9 mouse cellular contexts compared by ENCODE assay signal in genomic region chr5:121398965-121399462, GRCm38 (mm10). TPM values are rescaled to one million over a fixed set of nuclear protein-coding genes. Genes with fewer than 3 reads are reported as not detected.
DNase-seq lines count a peak whose midpoint lies in the region; ATAC-seq and TF ChIP-seq lines count a peak whose summit lies in the region.
"Had no signal": no experiment of that assay in that cellular context is flagged by ENCODE, and none has a peak within 500 bp of the region (broad histone marks: within the 10 kb centered on the region; RNA-seq: fewer than 3 reads in every experiment).

No protein-coding gene starts in this region.

- H3K9me3 ChIP-seq in kidney, postnatal 0 days (replicated peaks; ENCODE audit: low read length), result no peaks in the 10 kb centered on the region
- no peaks in the 10 kb centered on the region for H3K9me3 ChIP-seq in embryonic facial prominence, embryonic 12.5 days
- no peaks in the 10 kb centered on the region for H3K9me3 ChIP-seq in intestine, postnatal 0 days (ENCODE audit: control insufficient read depth)
- no peaks in the 10 kb centered on the region for H3K9me3 ChIP-seq in neural tube, embryonic 14.5 days (ENCODE audit: control insufficient read depth, low read length)

- peak overlapping the region; percentile 77 for H3K4me3 ChIP-seq in kidney, postnatal 0 days (replicated peaks; ENCODE audit: low read depth, low read length)
- peak overlapping the region; percentile 67 for H3K4me3 ChIP-seq in embryonic facial prominence, embryonic 12.5 days
- H3K4me3 ChIP-seq in intestine, postnatal 0 days (ENCODE audit: low read depth, low read length), result peak overlapping the region; percentile 88
- peak overlapping the region; percentile 96 for H3K4me3 ChIP-seq in neural tube, embryonic 14.5 days (ENCODE audit: low read depth, low read length)

- WGBS in kidney, postnatal 0 days, result 44% methylated on average over 9 of the region's 9 CpGs
- WGBS in embryonic facial prominence, embryonic 12.5 days, result 56% methylated on average over 9 of the region's 9 CpGs
- 39% methylated on average over 9 of the region's 9 CpGs for WGBS in intestine, postnatal 0 days
- 64% methylated on average over 9 of the region's 9 CpGs for WGBS in neural tube, embryonic 14.5 days

- H3K36me3 ChIP-seq in kidney, postnatal 0 days (ENCODE audit: insufficient read depth, low read length), result no peaks in the 10 kb centered on the region
- peaks cover 13% of the 10 kb centered on the region; the same call in 1 of the 2 replicates for H3K36me3 ChIP-seq in embryonic facial prominence, embryonic 12.5 days
- H3K36me3 ChIP-seq in intestine, postnatal 0 days (ENCODE audit: control insufficient read depth, insufficient read depth), result peaks cover 6% of the 10 kb centered on the region; the same call in 1 of the 2 replicates
- no peaks in the 10 kb centered on the region for H3K36me3 ChIP-seq in neural tube, embryonic 14.5 days (ENCODE audit: control insufficient read depth, insufficient read depth, low read length)

- 0 out of 2 replicates have a peak, but pooled peaks cover 7% of the 10 kb centered on the region for H3K4me1 ChIP-seq in kidney, postnatal 0 days (replicated peaks; ENCODE audit: insufficient read depth, low read length)
- peaks cover 11% of the 10 kb centered on the region for H3K4me1 ChIP-seq in embryonic facial prominence, embryonic 12.5 days
- H3K4me1 ChIP-seq in intestine, postnatal 0 days (replicated peaks; ENCODE audit: control insufficient read depth, insufficient read depth, low read length), result peaks cover 3% of the 10 kb centered on the region; the same call in 1 of the 2 replicates
- peaks cover 6% of the 10 kb centered on the region; the same call in 1 of the 2 replicates for H3K4me1 ChIP-seq in neural tube, embryonic 14.5 days (ENCODE audit: control insufficient read depth, insufficient read depth, low read length)

- ATAC-seq in kidney, postnatal 0 days (replicated peaks; ENCODE audit: low FRiP score, low read depth), result no peak
- ATAC-seq in embryonic facial prominence, embryonic 12.5 days (ENCODE audit: insufficient number of reproducible peaks, insufficient read depth, low FRiP score, low TSS enrichment), result no peak
- no peak for ATAC-seq in intestine, postnatal 0 days
- ATAC-seq in neural tube, embryonic 14.5 days (ENCODE audit: low read depth), result no peak

- H3K9ac ChIP-seq in kidney, postnatal 0 days (ENCODE audit: low read depth, low read length), result peak overlapping the region; percentile 89
- H3K9ac ChIP-seq in embryonic facial prominence, embryonic 12.5 days, result peak overlapping the region; percentile 71
- peak overlapping the region; percentile 81 for H3K9ac ChIP-seq in intestine, postnatal 0 days (ENCODE audit: low read depth, low read length)
- H3K9ac ChIP-seq in neural tube, embryonic 14.5 days (replicated peaks; ENCODE audit: low read depth, low read length), result peak overlapping the region; percentile 75

- no peak for TF ChIP-seq CTCF in kidney, postnatal 0 days (IDR thresholded peaks at IDR 0.05; ENCODE audit: low read depth)
- TF ChIP-seq CTCF in intestine, postnatal 0 days (IDR thresholded peaks at IDR 0.05; ENCODE audit: low read depth), result no peak

- H3K27me3 ChIP-seq in kidney, postnatal 0 days (ENCODE audit: insufficient read depth, low read length), result no peaks in the 10 kb centered on the region
- H3K27me3 ChIP-seq in embryonic facial prominence, embryonic 12.5 days, result no peaks in the 10 kb centered on the region
- H3K27me3 ChIP-seq in intestine, postnatal 0 days (replicated peaks; ENCODE audit: control insufficient read depth, insufficient read depth, low read length), result no peaks in the 10 kb centered on the region
- no peaks in the 10 kb centered on the region for H3K27me3 ChIP-seq in neural tube, embryonic 14.5 days (ENCODE audit: control insufficient read depth, insufficient read depth, low read length)

- H3K27ac ChIP-seq in kidney, postnatal 0 days, result no peak overlapping the region
- no peak overlapping the region for H3K27ac ChIP-seq in embryonic facial prominence, embryonic 12.5 days
- peak overlapping the region; percentile 4; the same call in 1 of the 2 replicates for H3K27ac ChIP-seq in intestine, postnatal 0 days (ENCODE audit: low read depth, low read length)
- H3K27ac ChIP-seq in neural tube, embryonic 14.5 days (ENCODE audit: low read depth, low read length), result no peak overlapping the region

- no peak for DNase-seq in kidney, postnatal 0 days (ENCODE audit: low spot score)
- DNase-seq in kidney, adult 18-20 months, result no peak
- no peak for DNase-seq in thymus, postnatal 14 days
- no peak for DNase-seq in spleen, postnatal 36 days (ENCODE audit: low spot score in 2 of 2)
- no peak for DNase-seq in cerebellum, postnatal 25 days
- DNase-seq: kidney, postnatal 10 days had no signal

- H3K4me2 ChIP-seq in kidney, postnatal 0 days (ENCODE audit: low read length), result peak overlapping the region; percentile 99
- H3K4me2 ChIP-seq in embryonic facial prominence, embryonic 12.5 days (replicated peaks), result peak overlapping the region; percentile 95
- H3K4me2 ChIP-seq in intestine, postnatal 0 days (replicated peaks; ENCODE audit: low read depth), result peak overlapping the region; percentile 93
- H3K4me2 ChIP-seq in neural tube, embryonic 14.5 days (ENCODE audit: low read depth, low read length), result peak overlapping the region; percentile 70

RNA-seq across cellular contexts. Expression of gene Naa25, which starts 1.3 kb away (rescaled TPM):
- polyA plus RNA-seq in kidney, postnatal 0 days (2015; fragmentation: Nextera tagmentation; extraction: Ambion mirVana), result 24.4 and 29.6 TPM in 2 replicates
- polyA plus RNA-seq in embryonic facial prominence, embryonic 12.5 days (2016; fragmentation: Nextera tagmentation; extraction: Ambion mirVana), result 40.7 and 41.8 TPM in 2 replicates
- polyA plus RNA-seq in intestine, postnatal 0 days (2015; fragmentation: Nextera tagmentation; extraction: Ambion mirVana), result 14.2 and 15.0 TPM in 2 replicates
- polyA plus RNA-seq in neural tube, embryonic 14.5 days (2014; fragmentation: Nextera tagmentation; extraction: Ambion mirVana), result 62.0 and 64.4 TPM in 2 replicates

RNA-seq across cellular contexts. Expression of gene Trafd1, which starts 13.6 kb away (rescaled TPM):
- 47.3 and 54.6 TPM in 2 replicates for polyA plus RNA-seq in kidney, postnatal 0 days (2015; fragmentation: Nextera tagmentation; extraction: Ambion mirVana)
- polyA plus RNA-seq in embryonic facial prominence, embryonic 12.5 days (2016; fragmentation: Nextera tagmentation; extraction: Ambion mirVana), result 81.0 and 87.6 TPM in 2 replicates
- 99.1 and 100 TPM in 2 replicates for polyA plus RNA-seq in intestine, postnatal 0 days (2015; fragmentation: Nextera tagmentation; extraction: Ambion mirVana)
- polyA plus RNA-seq in neural tube, embryonic 14.5 days (2014; fragmentation: Nextera tagmentation; extraction: Ambion mirVana), result 117 and 121 TPM in 2 replicates

RNA-seq across cellular contexts. Expression of gene Tmem116, which starts 52.7 kb away (rescaled TPM):
- 32.7 and 36.8 TPM in 2 replicates for polyA plus RNA-seq in kidney, postnatal 0 days (2015; fragmentation: Nextera tagmentation; extraction: Ambion mirVana)
- 1.3 and 1.4 TPM in 2 replicates for polyA plus RNA-seq in embryonic facial prominence, embryonic 12.5 days (2016; fragmentation: Nextera tagmentation; extraction: Ambion mirVana)
- 6.8 and 7.2 TPM in 2 replicates for polyA plus RNA-seq in intestine, postnatal 0 days (2015; fragmentation: Nextera tagmentation; extraction: Ambion mirVana)
- polyA plus RNA-seq in neural tube, embryonic 14.5 days (2014; fragmentation: Nextera tagmentation; extraction: Ambion mirVana), result 2.2 and 3.4 TPM in 2 replicates

RNA-seq across cellular contexts. Expression of gene Erp29, which starts 53.3 kb away (rescaled TPM):
- 190 and 195 TPM in 2 replicates for polyA plus RNA-seq in kidney, postnatal 0 days (2015; fragmentation: Nextera tagmentation; extraction: Ambion mirVana)
- polyA plus RNA-seq in embryonic facial prominence, embryonic 12.5 days (2016; fragmentation: Nextera tagmentation; extraction: Ambion mirVana), result 135 and 137 TPM in 2 replicates
- 164 and 175 TPM in 2 replicates for polyA plus RNA-seq in intestine, postnatal 0 days (2015; fragmentation: Nextera tagmentation; extraction: Ambion mirVana)
- 146 and 155 TPM in 2 replicates for polyA plus RNA-seq in neural tube, embryonic 14.5 days (2014; fragmentation: Nextera tagmentation; extraction: Ambion mirVana)
